Mouse (Mus musculus) hindbrain, embryonic 16.5 days (tissue): Measurements from ENCODE around the gene Olfr688. TPM values are rescaled to one million over a fixed set of nuclear protein-coding genes. Genes with fewer than 3 reads are reported as not detected.

Experiments
- ATAC-seq: fragments of 200-750 bp; cut with Nextera tagmentation; 2 replicates; pipeline ENCODE4 v1.8.0; 2017; ENCODE audit warnings: moderate TSS enrichment, moderate library complexity
- H3K27ac ChIP-seq: fragments of 300-500 bp; sonication (generic); 2 replicates; pipeline ENCODE4 v1.5.1; 2014; ENCODE audit warnings: low read depth, mild to moderate bottlenecking, control low read depth, low read length, moderate library complexity
- H3K27me3 ChIP-seq: fragments of 300-500 bp; sonication (generic); replicated peaks from 2 replicates; pipeline ENCODE4 v1.6.1; 2014; ENCODE audit warnings: low read length; ENCODE audit not compliant: control insufficient read depth, insufficient read depth
- H3K36me3 ChIP-seq: fragments of 300-500 bp; sonication (generic); 2 replicates; pipeline ENCODE4 v1.6.1; 2014; ENCODE audit warnings: mild to moderate bottlenecking, low read length, moderate library complexity, mixed read lengths; ENCODE audit not compliant: control insufficient read depth, insufficient read depth
- H3K4me1 ChIP-seq: fragments of 300-500 bp; sonication (generic); 2 replicates; pipeline ENCODE4 v1.6.1; 2014; ENCODE audit warnings: low read depth, low read length; ENCODE audit not compliant: control insufficient read depth, insufficient read depth
- H3K4me2 ChIP-seq: fragments of 300-500 bp; sonication (generic); 2 replicates; pipeline ENCODE4 v1.6.1; 2014; ENCODE audit warnings: mild to moderate bottlenecking, low read length, control low read depth, moderate library complexity
- H3K4me3 ChIP-seq: fragments of 300-500 bp; sonication (generic); 2 replicates; pipeline ENCODE4 v1.5.1; 2014; ENCODE audit warnings: mild to moderate bottlenecking, low read length, control low read depth, moderate library complexity
- H3K9ac ChIP-seq: fragments of 300-500 bp; sonication (generic); 2 replicates; pipeline ENCODE4 v1.6.1; 2014; ENCODE audit warnings: low read depth, mild to moderate bottlenecking, control low read depth, low read length, moderate library complexity
- H3K9me3 ChIP-seq: fragments of 300-500 bp; sonication (generic); 2 replicates; pipeline ENCODE4 v1.6.1; 2014; ENCODE audit warnings: mild to moderate bottlenecking, low read length, moderate library complexity; ENCODE audit not compliant: control insufficient read depth
- WGBS: fragments of 180-500 bp; shearing (Covaris S2); extraction: QIAGEN DNeasy Blood & Tissue Kit; methylation state at CpG from one replicate; pipeline ENCODE4 v1.1.7; 2014; 5-methylcytosine and 5-hydroxymethylcytosine counted together
- polyA plus RNA-seq: library from polyadenylated mRNA; unstranded; fragments of >200 nt; fragmentation: Nextera tagmentation; extraction: Ambion mirVana; gene quantifications from 2 replicates; pipeline ENCODE4 v1.2.1, GENCODE M21; 2015

The Olfr688 gene
- polyA plus RNA-seq, result not detected in 2 replicates

DNA sequence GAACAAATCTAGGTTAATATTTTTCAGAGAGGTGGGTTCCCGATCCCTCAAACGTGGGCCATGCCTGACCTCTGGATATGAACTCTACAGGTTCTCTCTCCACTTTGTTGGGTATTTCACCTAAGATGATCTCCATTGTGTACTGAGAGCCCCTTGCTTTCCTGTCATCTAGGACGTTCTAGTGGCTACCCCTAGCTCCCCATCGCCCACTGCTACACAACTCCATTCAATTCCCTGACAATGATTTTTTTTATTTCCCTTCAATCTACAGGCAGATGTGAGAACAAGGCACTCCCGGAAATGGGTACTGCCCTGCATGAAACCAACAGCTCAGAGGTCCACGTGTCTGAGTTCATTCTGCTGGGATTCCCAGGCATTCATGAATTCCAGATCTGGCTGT lies at the start of gene Olfr688:
Gene Olfr688, plus strand, starts transcription at position 301 of the 400 bp plus-strand sequence.
- Histone ChIP-seq H3K4me2 (no peak within 1 kb of the TSS), H3K4me1 (no peaks in the 10 kb centered on the region)
- ATAC-seq, result no peak

DNA sequence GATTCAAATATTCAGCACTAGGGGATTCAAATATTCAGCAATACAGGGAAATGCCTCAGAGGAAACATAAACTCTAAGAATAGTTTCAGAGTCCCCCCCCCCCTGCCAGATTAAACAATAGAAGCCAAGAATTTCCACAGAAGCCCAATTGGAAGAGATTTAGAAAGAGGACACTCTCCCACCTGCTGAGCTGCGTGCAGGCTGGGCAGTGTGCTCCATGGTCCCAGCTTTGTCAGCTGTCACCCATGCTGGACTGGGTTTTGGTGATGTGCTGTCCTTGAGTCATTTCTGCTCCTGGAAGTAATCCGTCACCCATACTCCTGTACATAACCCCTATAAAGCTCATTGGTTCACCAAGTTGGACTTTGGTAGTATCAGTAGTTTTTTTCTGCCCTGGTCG lies 40.2 kb upstream of the Olfr688 start:
- H3K27ac ChIP-seq, result no peak overlapping the region
- WGBS, result 87% methylated on average over 3 of the region's 3 CpGs
- no peak overlapping the region for H3K4me3 ChIP-seq
- ATAC-seq, result no peak
- no peaks in the 10 kb centered on the region for H3K4me1 ChIP-seq
- H3K36me3 ChIP-seq, result no peaks in the 10 kb centered on the region
- H3K9ac ChIP-seq, result no peak overlapping the region
- no peaks in the 10 kb centered on the region for H3K27me3 ChIP-seq
- H3K4me2 ChIP-seq, result no peak overlapping the region
- H3K9me3 ChIP-seq, result no peaks in the 10 kb centered on the region

More for the DNA sequence above, at the start of gene Olfr688:
- Histone ChIP-seq H3K36me3 (no peaks in the 10 kb centered on the region), H3K9ac (no peak within 1 kb of the TSS), H3K4me3 (no peak within 1 kb of the TSS), H3K9me3 (no peaks in the 10 kb centered on the region), H3K27ac (no peak within 1 kb of the TSS), H3K27me3 (no peaks in the 10 kb centered on the region)
- 77% methylated on average over 6 of the region's 6 CpGs for WGBS

DNA sequence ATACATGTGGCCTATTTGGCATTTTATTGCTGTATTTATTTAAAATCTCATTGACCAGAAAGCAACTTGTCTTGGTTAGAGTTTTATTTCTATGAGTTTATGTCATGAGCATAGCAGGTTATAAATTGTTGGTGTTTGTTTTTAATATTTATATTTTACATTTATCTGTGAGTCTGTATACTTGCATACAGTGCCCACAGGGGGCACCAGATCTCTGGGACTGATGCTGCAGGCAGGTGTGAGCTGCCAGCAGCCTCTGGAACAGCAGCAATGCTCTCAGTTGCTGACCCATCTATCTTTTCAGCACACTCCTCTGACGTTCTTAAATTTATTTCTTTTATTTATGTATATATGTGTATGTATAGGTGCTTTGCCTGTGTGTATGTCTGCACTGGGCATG lies 39.7 kb upstream of the Olfr688 start:
- no peak overlapping the region for H3K4me2 ChIP-seq
- H3K9me3 ChIP-seq, result no peaks in the 10 kb centered on the region
- ATAC-seq, result no peak
- no peak overlapping the region for H3K9ac ChIP-seq
- no peaks in the 10 kb centered on the region for H3K36me3 ChIP-seq
- no peaks in the 10 kb centered on the region for H3K4me1 ChIP-seq
- WGBS, result 65% methylated on average over 1 of the region's 1 CpGs
- no peak overlapping the region for H3K27ac ChIP-seq
- no peak overlapping the region for H3K4me3 ChIP-seq
- no peaks in the 10 kb centered on the region for H3K27me3 ChIP-seq

DNA sequence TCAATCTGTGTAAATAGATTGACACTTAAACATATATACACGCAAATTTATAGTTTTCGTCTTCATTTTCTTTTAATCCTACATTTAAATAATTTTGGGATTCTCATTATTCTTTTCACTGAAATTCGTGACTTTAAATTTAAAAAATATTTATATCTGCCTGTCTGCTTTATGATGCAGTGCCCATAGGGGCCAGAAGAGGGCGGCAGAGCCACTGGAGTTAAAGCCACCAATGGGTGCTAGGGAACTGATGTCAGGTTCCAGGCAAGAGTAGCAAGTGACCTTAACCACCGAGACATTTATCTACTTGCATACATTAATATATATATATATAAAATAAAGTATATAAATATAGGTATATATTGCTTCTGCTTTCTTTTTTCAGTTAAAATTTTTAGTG lies 31.2 kb upstream of the Olfr688 start:
- no peak overlapping the region for H3K4me2 ChIP-seq
- no peaks in the 10 kb centered on the region for H3K9me3 ChIP-seq
- no peaks in the 10 kb centered on the region for H3K4me1 ChIP-seq
- H3K27ac ChIP-seq, result no peak overlapping the region
- no peaks in the 10 kb centered on the region for H3K36me3 ChIP-seq
- H3K9ac ChIP-seq, result no peak overlapping the region
- WGBS, result 70% methylated on average over 5 of the region's 5 CpGs
- no peaks in the 10 kb centered on the region for H3K27me3 ChIP-seq
- ATAC-seq, result no peak
- no peak overlapping the region for H3K4me3 ChIP-seq

DNA sequence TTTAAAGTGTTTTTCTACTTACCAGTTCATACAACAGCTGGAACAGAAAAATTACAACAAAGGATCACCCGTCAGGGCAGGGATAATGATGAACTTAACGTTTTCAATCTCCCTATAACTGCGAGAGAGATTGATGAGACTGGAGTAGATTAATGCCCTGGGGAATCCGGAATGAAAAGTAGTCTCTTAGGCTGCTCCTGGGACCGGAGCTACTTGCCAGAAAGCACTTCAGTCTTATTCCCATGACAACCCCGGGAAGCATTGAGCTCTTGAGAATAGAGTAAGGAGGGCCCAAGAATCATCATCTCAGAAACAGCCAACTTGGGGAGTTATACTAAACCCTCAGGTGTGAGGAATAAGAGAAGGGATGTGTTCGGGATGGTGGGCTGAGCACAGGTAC lies 15.5 kb upstream of the Olfr688 start:
- Histone ChIP-seq H3K9me3 (no peaks in the 10 kb centered on the region), H3K4me2 (no peak overlapping the region), H3K4me1 (no peaks in the 10 kb centered on the region), H3K4me3 (no peak overlapping the region), H3K9ac (no peak overlapping the region), H3K27ac (no peak overlapping the region), H3K36me3 (no peaks in the 10 kb centered on the region), H3K27me3 (no peaks in the 10 kb centered on the region)
- WGBS, result 61% methylated on average over 7 of the region's 7 CpGs
- peak; percentile 50; the same call in 1 of the 2 replicates for ATAC-seq

DNA sequence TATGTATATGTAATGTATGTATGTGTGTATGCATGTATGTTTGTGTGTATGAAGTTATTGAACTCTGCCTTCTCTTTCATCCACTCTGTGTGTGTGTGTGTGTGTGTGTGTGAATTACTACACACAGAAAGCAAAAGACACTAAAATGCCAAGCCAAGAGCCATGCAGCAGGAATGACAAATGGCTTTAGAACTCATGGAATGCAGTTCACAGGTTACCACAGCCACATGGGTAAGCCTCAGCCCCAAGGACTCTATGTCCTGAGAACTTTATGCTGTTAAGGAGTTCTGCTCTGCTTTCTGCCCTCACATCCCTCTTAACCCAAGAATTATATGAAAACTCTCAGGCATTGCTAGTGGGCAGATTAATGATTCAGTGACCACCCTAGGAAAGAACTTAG lies 2.2 kb downstream of the Olfr688 start:
- no peak overlapping the region for H3K27ac ChIP-seq
- H3K4me1 ChIP-seq, result no peaks in the 10 kb centered on the region
- no peaks in the 10 kb centered on the region for H3K27me3 ChIP-seq
- H3K9ac ChIP-seq, result no peak overlapping the region
- H3K9me3 ChIP-seq, result no peaks in the 10 kb centered on the region
- H3K36me3 ChIP-seq, result no peaks in the 10 kb centered on the region
- H3K4me3 ChIP-seq, result no peak overlapping the region
- ATAC-seq, result no peak
- H3K4me2 ChIP-seq, result no peak overlapping the region

DNA sequence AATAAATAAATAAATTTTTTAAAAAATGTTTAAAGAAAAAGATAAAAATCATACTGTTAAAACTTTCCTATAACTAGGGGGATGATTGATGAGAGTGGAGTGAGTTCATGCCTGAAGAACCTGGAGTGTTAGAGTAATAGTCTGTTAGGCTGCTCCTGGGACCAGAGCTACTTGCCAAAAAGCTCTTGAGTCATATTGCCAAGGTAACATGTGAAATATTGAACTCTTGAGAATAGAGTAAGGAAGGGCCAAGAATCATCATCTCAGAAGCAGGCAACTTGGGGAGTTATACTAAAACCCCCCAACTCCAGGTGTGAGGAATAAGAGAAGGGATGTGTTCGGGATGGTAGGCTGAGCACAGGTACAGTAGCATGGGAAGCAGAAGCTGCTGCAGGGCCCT lies 23.0 kb downstream of the Olfr688 start, which contains the start of gene Olfr689:
Gene Olfr689, plus strand, starts transcription at position 301 of the 400 bp plus-strand sequence.
- Histone ChIP-seq H3K4me1 (no peaks in the 10 kb centered on the region), H3K36me3 (no peaks in the 10 kb centered on the region), H3K9ac (no peak within 1 kb of the TSS), H3K4me3 (no peak within 1 kb of the TSS), H3K27ac (no peak within 1 kb of the TSS), H3K27me3 (no peaks in the 10 kb centered on the region), H3K9me3 (no peaks in the 10 kb centered on the region), H3K4me2 (no peak within 1 kb of the TSS)
- ATAC-seq, result no peak
- WGBS, result 94% methylated on average over 1 of the region's 1 CpGs

DNA sequence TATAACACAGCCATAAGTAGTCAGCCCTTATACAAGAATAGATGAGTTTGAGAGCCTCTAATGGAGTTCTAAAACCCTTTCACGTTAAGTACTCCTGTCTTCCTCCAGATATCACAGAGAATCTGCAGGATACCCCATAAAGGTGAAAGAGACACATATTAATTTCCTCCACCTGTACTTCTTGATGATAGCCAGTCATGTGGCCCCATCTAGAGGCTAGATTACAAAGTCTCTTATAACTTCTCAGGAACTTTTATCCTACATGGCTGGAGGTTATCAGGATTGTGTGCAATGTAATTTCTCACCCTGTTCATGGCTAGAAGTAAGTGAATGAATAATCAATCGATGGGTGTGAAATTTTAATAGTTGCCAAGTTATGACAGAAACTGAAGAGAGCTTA lies 37.4 kb downstream of the Olfr688 start:
- no peak for ATAC-seq
- no peaks in the 10 kb centered on the region for H3K27me3 ChIP-seq
- 78% methylated on average over 2 of the region's 2 CpGs for WGBS
- H3K9ac ChIP-seq, result no peak overlapping the region
- H3K9me3 ChIP-seq, result no peaks in the 10 kb centered on the region
- H3K4me3 ChIP-seq, result no peak overlapping the region
- H3K27ac ChIP-seq, result no peak overlapping the region
- no peaks in the 10 kb centered on the region for H3K36me3 ChIP-seq
- H3K4me1 ChIP-seq, result no peaks in the 10 kb centered on the region
- no peak overlapping the region for H3K4me2 ChIP-seq

DNA sequence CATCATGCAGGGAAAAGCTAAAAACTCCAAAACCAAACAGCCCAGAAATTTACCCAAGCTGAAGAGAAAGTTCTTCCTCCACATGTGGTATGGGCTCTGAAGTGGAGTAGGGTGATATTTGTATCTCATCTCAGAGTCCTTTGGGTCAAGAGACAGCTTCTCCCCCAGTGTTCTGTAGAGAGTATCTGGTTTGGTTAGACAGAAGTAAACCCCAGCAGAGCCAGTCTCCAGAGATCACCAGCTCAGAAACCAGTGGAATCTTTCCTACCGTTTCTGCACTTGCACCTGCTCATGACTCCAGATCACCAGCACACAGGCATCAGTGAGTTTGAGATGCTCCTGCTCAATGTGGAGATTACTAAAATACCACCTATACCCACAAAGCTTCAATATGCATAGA lies 46.1 kb downstream of the Olfr688 start, which contains the start of gene Olfr690:
Gene Olfr690, minus strand, starts transcription at position 101 of the 400 bp plus-strand sequence.
- WGBS, result 81% methylated on average over 1 of the region's 1 CpGs
- no peaks in the 10 kb centered on the region for H3K9me3 ChIP-seq
- H3K27ac ChIP-seq, result no peak within 1 kb of the TSS
- H3K27me3 ChIP-seq, result no peaks in the 10 kb centered on the region
- H3K4me2 ChIP-seq, result no peak within 1 kb of the TSS
- no peaks in the 10 kb centered on the region for H3K4me1 ChIP-seq
- no peaks in the 10 kb centered on the region for H3K36me3 ChIP-seq
- no peak within 1 kb of the TSS for H3K9ac ChIP-seq
- no peak within 1 kb of the TSS for H3K4me3 ChIP-seq
- ATAC-seq, result no peak
